Mouse (Mus musculus) urinary bladder, adult 18-20 months (tissue): ENCODE results near the gene Tango6.
A peak's percentile ranks its signal among the peaks of the same experiment; 100 is the strongest.
"Not testable (repeated sequence)": the region's sequence is repeated elsewhere in the genome, so short reads cannot be mapped to it uniquely, and the experiment has no call there.

ENCODE experiments used
- DNase-seq, 2 experiments: peaks; one replicate each; pipeline ENCODE4 v3.0.0; 2022; ENCODE audit warnings: low spot score in 2 of 2, mixed read lengths in 2 of 2

Tango6 gene

GRCm38 (mm10) chr8:106761317-106761716 lies 78.4 kb downstream of the Tango6 start:
- DNase-seq: no peak

- DNase-seq: no peak
These were observed 79.1 kb downstream of the Tango6 start for GRCm38 (mm10) chr8:106761867-106762523.

- DNase-seq: no peak
These were observed 81.7 kb downstream of the Tango6 start for GRCm38 (mm10) chr8:106764529-106764928.

- DNase-seq: no peak
These were observed 82.7 kb downstream of the Tango6 start for GRCm38 (mm10) chr8:106765570-106765969.

GRCm38 (mm10) chr8:106766736-106767135 lies 83.9 kb downstream of the Tango6 start:
- DNase-seq: no peak

- DNase-seq: peak; percentile 38 to 66
These were observed 86.4 kb downstream of the Tango6 start for GRCm38 (mm10) chr8:106769147-106769805.

- no peak for DNase-seq
These were observed 87.8 kb downstream of the Tango6 start for GRCm38 (mm10) chr8:106770596-106771179.

- DNase-seq: no peak
These were observed 89.2 kb downstream of the Tango6 start for GRCm38 (mm10) chr8:106772094-106772493.

- no peak for DNase-seq
These were observed 89.6 kb downstream of the Tango6 start for GRCm38 (mm10) chr8:106772501-106772900.

GRCm38 (mm10) chr8:106774567-106775320 lies 91.9 kb downstream of the Tango6 start:
- DNase-seq: no peak

- DNase-seq: no peak
These were observed 106.8 kb downstream of the Tango6 start for GRCm38 (mm10) chr8:106789623-106790022.

GRCm38 (mm10) chr8:106794820-106795219 lies 112.0 kb downstream of the Tango6 start:
- no peak for DNase-seq

GRCm38 (mm10) chr8:106799821-106800220 lies 117.0 kb downstream of the Tango6 start:
- DNase-seq: no peak

- DNase-seq: no peak
These were observed 118.4 kb downstream of the Tango6 start for GRCm38 (mm10) chr8:106801261-106801660.

GRCm38 (mm10) chr8:106802384-106803137 lies 119.7 kb downstream of the Tango6 start:
- DNase-seq: not testable (repeated sequence)

- DNase-seq: no peak
These were observed 123.0 kb downstream of the Tango6 start for GRCm38 (mm10) chr8:106805859-106806258.

GRCm38 (mm10) chr8:106807461-106807860 lies 124.6 kb downstream of the Tango6 start:
- no peak for DNase-seq

GRCm38 (mm10) chr8:106809726-106810125 lies 126.9 kb downstream of the Tango6 start:
- DNase-seq: no peak

- DNase-seq: no peak
These were observed 127.5 kb downstream of the Tango6 start for GRCm38 (mm10) chr8:106810406-106810805.

- DNase-seq: no peak
These were observed 129.7 kb downstream of the Tango6 start for GRCm38 (mm10) chr8:106812560-106812959.

GRCm38 (mm10) chr8:106816431-106817170 lies 133.7 kb downstream of the Tango6 start:
- no peak for DNase-seq
